Mouse (Mus musculus) hindbrain, postnatal 0 days (tissue): ENCODE results near the gene Clcf1. TPM values are rescaled to one million over a fixed set of nuclear protein-coding genes. Genes with fewer than 3 reads are reported as not detected.
A peak's percentile ranks its signal among the peaks of the same experiment; 100 is the strongest.

Experiments
- ATAC-seq: fragments of 200-750 bp; cut with Nextera tagmentation; 2 replicates; pipeline ENCODE4 v1.8.0; 2017; ENCODE audit warnings: mild to moderate bottlenecking, moderate TSS enrichment, moderate library complexity
- DNase-seq: peaks from one replicate; pipeline ENCODE4 v3.0.0-alpha.2; 2015; ENCODE audit warnings: low spot score
- H3K27ac ChIP-seq: fragments of 300-500 bp; sonication (generic); 2 replicates; pipeline ENCODE4 v1.5.1; 2014; ENCODE audit warnings: mild to moderate bottlenecking
- H3K27me3 ChIP-seq: fragments of 300-500 bp; sonication (generic); 2 replicates; pipeline ENCODE4 v1.6.1; 2014; ENCODE audit warnings: low read length, mixed read lengths; ENCODE audit not compliant: insufficient read depth
- H3K36me3 ChIP-seq: fragments of 300-500 bp; sonication (generic); 2 replicates; pipeline ENCODE4 v1.6.1; 2014; ENCODE audit warnings: low read length, mixed read lengths; ENCODE audit not compliant: insufficient read depth
- H3K4me1 ChIP-seq: fragments of 300-500 bp; sonication (generic); 2 replicates; pipeline ENCODE4 v1.6.1; 2014; ENCODE audit warnings: antibody characterized with exemption, low read length, mixed read lengths; ENCODE audit not compliant: insufficient read depth
- H3K4me2 ChIP-seq: fragments of 300-500 bp; sonication (generic); 2 replicates; pipeline ENCODE4 v1.6.1; 2014; ENCODE audit warnings: low read depth, mild to moderate bottlenecking, low read length, moderate library complexity, mixed read lengths
- H3K4me3 ChIP-seq: fragments of 300-500 bp; sonication (generic); 2 replicates; pipeline ENCODE4 v1.5.1; 2014; ENCODE audit warnings: low read length
- H3K9ac ChIP-seq: fragments of 300-500 bp; sonication (generic); replicated peaks from 2 replicates; pipeline ENCODE4 v1.6.1; 2014; ENCODE audit warnings: mild to moderate bottlenecking, low read length, moderate library complexity, mixed read lengths
- H3K9me3 ChIP-seq: fragments of 300-500 bp; sonication (generic); 2 replicates; pipeline ENCODE4 v1.6.1; 2016; ENCODE audit warnings: low read length, mixed read lengths
- CTCF ChIP-seq: IDR thresholded peaks from 2 replicates; pipeline ENCODE4 v1.5.1; 2016; ENCODE audit warnings: antibody characterized with exemption, control low read depth, low read depth
- WGBS: fragments of 180-500 bp; shearing (Covaris S2); extraction: QIAGEN DNeasy Blood & Tissue Kit; methylation state at CpG from one replicate; pipeline ENCODE4 v1.1.7; 2014; 5-methylcytosine and 5-hydroxymethylcytosine counted together
- polyA plus RNA-seq: library from polyadenylated mRNA; unstranded; fragments of >200 nt; fragmentation: Nextera tagmentation; extraction: Ambion mirVana; gene quantifications from 2 replicates; pipeline ENCODE4 v1.2.1, GENCODE M21; 2015
- total RNA-seq: library from RNA; depleted of rRNA; stranded (reverse); fragments of >200 nt; gene quantifications from 2 replicates; pipeline ENCODE4 v1.2.3, GENCODE M21; 2014; rRNA removed

Gene Clcf1
- total RNA-seq (0.42 and 3.8 TPM in 2 replicates), polyA plus RNA-seq (0.83 TPM in 2 replicates)

- H3K27me3 ChIP-seq = peaks cover 12% of the 10 kb centered on the region
- H3K4me3 ChIP-seq = peak within 1 kb of the TSS; percentile 52
- peak within 1 kb of the TSS; percentile 87 for H3K4me2 ChIP-seq
- H3K9me3 ChIP-seq = no peaks in the 10 kb centered on the region
- peak within 1 kb of the TSS; percentile 61 for H3K9ac ChIP-seq
- no peaks in the 10 kb centered on the region for H3K36me3 ChIP-seq
- peaks cover 16% of the 10 kb centered on the region; the same call in 1 of the 2 replicates for H3K4me1 ChIP-seq
- H3K27ac ChIP-seq = no peak within 1 kb of the TSS; the same call in 1 of the 2 replicates
- WGBS = under 1% methylated on average over 46 of the region's 49 CpGs
- DNase-seq (no peak), ATAC-seq (peak; percentile 52)
- TF ChIP-seq CTCF = no peak
Measured at GRCm38 (mm10) chr19:4214071-4214770, at the start of gene Clcf1, which contains the start of gene AC109138.7. Clcf1 (plus strand) TSS chr19:4214238. AC109138.7 (plus strand) TSS chr19:4214357.

- DNase-seq (no peak), ATAC-seq (no peak)
- no peak overlapping the region for H3K4me2 ChIP-seq
- H3K9me3 ChIP-seq = no peaks in the 10 kb centered on the region
- peaks cover 9% of the 10 kb centered on the region; the same call in 1 of the 2 replicates for H3K36me3 ChIP-seq
- no peak overlapping the region for H3K27ac ChIP-seq
- H3K27me3 ChIP-seq = no peaks in the 10 kb centered on the region
- H3K4me3 ChIP-seq = no peak overlapping the region
- peaks cover 8% of the 10 kb centered on the region for H3K4me1 ChIP-seq
- H3K9ac ChIP-seq = no peak overlapping the region
- 70% methylated on average over 2 of the region's 2 CpGs for WGBS
- TF ChIP-seq CTCF = no peak
Measured at GRCm38 (mm10) chr19:4164721-4165120, 49.3 kb upstream of the Clcf1 start.

GRCm38 (mm10) chr19:4166678-4167476, 47.2 kb upstream of the Clcf1 start:
- H3K27me3 ChIP-seq = no peaks in the 10 kb centered on the region
- no peak for TF ChIP-seq CTCF
- H3K4me2 ChIP-seq = no peak overlapping the region
- H3K27ac ChIP-seq = no peak overlapping the region
- H3K9ac ChIP-seq = no peak overlapping the region
- ATAC-seq (no peak), DNase-seq (no peak)
- no peaks in the 10 kb centered on the region for H3K9me3 ChIP-seq
- H3K4me3 ChIP-seq = no peak overlapping the region
- WGBS = 62% methylated on average over 9 of the region's 9 CpGs
- H3K4me1 ChIP-seq = peaks cover 14% of the 10 kb centered on the region
- no peaks in the 10 kb centered on the region for H3K36me3 ChIP-seq

- Histone ChIP-seq H3K27me3 (no peaks in the 10 kb centered on the region), H3K9me3 (no peaks in the 10 kb centered on the region), H3K27ac (peak overlapping the region; percentile 92), H3K4me2 (peak overlapping the region; percentile 85), H3K4me1 (peaks cover 7% of the 10 kb centered on the region), H3K4me3 (peak overlapping the region; percentile 44), H3K9ac (peak overlapping the region; percentile 78), H3K36me3 (no peaks in the 10 kb centered on the region)
- DNase-seq (peak; percentile 99), ATAC-seq (peak; percentile 97)
- WGBS = under 1% methylated on average over 41 of the region's 43 CpGs
- peak; percentile 85 for TF ChIP-seq CTCF
Measured at GRCm38 (mm10) chr19:4169378-4169784, 44.7 kb upstream of the Clcf1 start.

- DNase-seq = no peak
Measured at GRCm38 (mm10) chr19:4169810-4170209, 44.2 kb upstream of the Clcf1 start.

GRCm38 (mm10) chr19:4170723-4171392, 43.2 kb upstream of the Clcf1 start:
- Histone ChIP-seq H3K9ac (no peak overlapping the region), H3K27me3 (no peaks in the 10 kb centered on the region), H3K36me3 (no peaks in the 10 kb centered on the region), H3K9me3 (no peaks in the 10 kb centered on the region), H3K4me1 (peaks cover 14% of the 10 kb centered on the region), H3K4me2 (no peak overlapping the region), H3K27ac (no peak overlapping the region), H3K4me3 (no peak overlapping the region)
- TF ChIP-seq CTCF = no peak
- ATAC-seq (no peak), DNase-seq (no peak)
- 93% methylated on average over 10 of the region's 10 CpGs for WGBS

More at GRCm38 (mm10) chr19:4169810-4170209, 44.2 kb upstream of the Clcf1 start:
- Histone ChIP-seq H3K36me3 (no peaks in the 10 kb centered on the region), H3K27me3 (no peaks in the 10 kb centered on the region), H3K9ac (peak overlapping the region; percentile 78), H3K9me3 (no peaks in the 10 kb centered on the region), H3K4me2 (peak overlapping the region; percentile 85), H3K4me1 (peaks cover 7% of the 10 kb centered on the region), H3K4me3 (peak overlapping the region; percentile 44), H3K27ac (peak overlapping the region; percentile 92)
- peak; percentile 39 for ATAC-seq
- no peak for TF ChIP-seq CTCF
- 4% methylated on average over 27 of the region's 27 CpGs for WGBS
